Mouse (Mus musculus) hindbrain, embryonic 11.5 days (tissue): ENCODE measurements around the gene Olfr656. TPM values are rescaled to one million over a fixed set of nuclear protein-coding genes. Genes with fewer than 3 reads are reported as not detected.

ENCODE experiments used
- ATAC-seq: fragments of 200-750 bp; cut with Nextera tagmentation; 2 replicates; pipeline ENCODE4 v1.8.0; 2017; ENCODE audit warnings: mild to moderate bottlenecking, moderate TSS enrichment, moderate library complexity; ENCODE audit not compliant: low FRiP score
- DNase-seq: peaks from one replicate; pipeline ENCODE4 v3.0.0-alpha.2; 2015; ENCODE audit warnings: low spot score
- H3K27ac ChIP-seq: fragments of 300-500 bp; sonication (generic); 2 replicates; pipeline ENCODE4 v1.5.1; 2014; ENCODE audit warnings: mild to moderate bottlenecking, low read depth, low read length
- H3K27me3 ChIP-seq: fragments of 300-500 bp; sonication (generic); 2 replicates; pipeline ENCODE4 v1.6.1; 2014; ENCODE audit warnings: mild to moderate bottlenecking, low read length, moderate library complexity, mixed read lengths; ENCODE audit not compliant: control insufficient read depth, insufficient read depth
- H3K36me3 ChIP-seq: fragments of 300-500 bp; sonication (generic); 2 replicates; pipeline ENCODE4 v1.6.1; 2014; ENCODE audit warnings: mild to moderate bottlenecking, low read length, moderate library complexity, mixed read lengths; ENCODE audit not compliant: control insufficient read depth, insufficient read depth
- H3K4me1 ChIP-seq: fragments of 300-500 bp; sonication (generic); replicated peaks from 2 replicates; pipeline ENCODE4 v1.6.1; 2014; ENCODE audit warnings: low read length, mixed read lengths; ENCODE audit not compliant: control insufficient read depth, insufficient read depth
- H3K4me2 ChIP-seq: fragments of 300-500 bp; sonication (generic); replicated peaks from 2 replicates; pipeline ENCODE4 v1.6.1; 2014; ENCODE audit warnings: mild to moderate bottlenecking, low read depth, low read length
- H3K4me3 ChIP-seq: fragments of 300-500 bp; sonication (generic); 2 replicates; pipeline ENCODE4 v1.5.1; 2014; ENCODE audit warnings: low read depth, low read length
- H3K9ac ChIP-seq: fragments of 300-500 bp; sonication (generic); 2 replicates; pipeline ENCODE4 v1.6.1; 2014; ENCODE audit warnings: low read depth, low read length
- H3K9me3 ChIP-seq: fragments of 300-500 bp; sonication (generic); 2 replicates; pipeline ENCODE4 v1.6.1; 2016; ENCODE audit warnings: low read length; ENCODE audit not compliant: control insufficient read depth
- WGBS: fragments of 180-500 bp; shearing (Covaris S2); extraction: QIAGEN DNeasy Blood & Tissue Kit; methylation state at CpG from one replicate; pipeline ENCODE4 v1.1.7; 2014; 5-methylcytosine and 5-hydroxymethylcytosine counted together
- polyA plus RNA-seq: library from polyadenylated mRNA; unstranded; fragments of >200 nt; fragmentation: Nextera tagmentation; extraction: Ambion mirVana; gene quantifications from 2 replicates; pipeline ENCODE4 v1.2.1, GENCODE M21; 2014

The Olfr656 gene
- polyA plus RNA-seq, 1 experiment from 2014 or later: not detected

DNA sequence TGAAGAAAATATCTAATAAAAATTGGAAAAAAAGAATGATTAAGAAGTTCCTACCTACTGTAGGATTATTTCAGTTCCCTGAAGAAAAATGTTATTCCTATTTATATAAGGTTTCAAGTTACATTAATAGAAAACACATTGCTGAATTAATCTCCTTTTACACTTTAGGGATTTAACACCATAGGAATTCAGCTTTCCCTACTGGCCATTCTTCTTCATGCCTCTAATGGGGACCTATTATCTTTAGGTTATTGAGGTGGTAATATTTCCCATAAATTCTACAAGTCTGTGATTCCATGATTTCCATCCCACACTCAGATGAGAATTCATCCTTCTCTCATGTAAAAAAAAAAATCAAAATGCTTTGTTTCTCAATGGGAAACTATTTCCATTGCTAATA lies 10.7 kb downstream of the Olfr656 start, which contains the start of gene Olfr657:
Gene Olfr657 (plus strand): TSS at position 301 of the 400 bp plus-strand sequence.
- Histone ChIP-seq H3K27ac (no peak within 1 kb of the TSS), H3K4me1 (no peaks in the 10 kb centered on the region), H3K4me3 (no peak within 1 kb of the TSS), H3K9me3 (no peaks in the 10 kb centered on the region), H3K4me2 (no peak within 1 kb of the TSS), H3K9ac (no peak within 1 kb of the TSS), H3K36me3 (no peaks in the 10 kb centered on the region), H3K27me3 (no peaks in the 10 kb centered on the region)
- DNase-seq (no peak), ATAC-seq (no peak)

DNA sequence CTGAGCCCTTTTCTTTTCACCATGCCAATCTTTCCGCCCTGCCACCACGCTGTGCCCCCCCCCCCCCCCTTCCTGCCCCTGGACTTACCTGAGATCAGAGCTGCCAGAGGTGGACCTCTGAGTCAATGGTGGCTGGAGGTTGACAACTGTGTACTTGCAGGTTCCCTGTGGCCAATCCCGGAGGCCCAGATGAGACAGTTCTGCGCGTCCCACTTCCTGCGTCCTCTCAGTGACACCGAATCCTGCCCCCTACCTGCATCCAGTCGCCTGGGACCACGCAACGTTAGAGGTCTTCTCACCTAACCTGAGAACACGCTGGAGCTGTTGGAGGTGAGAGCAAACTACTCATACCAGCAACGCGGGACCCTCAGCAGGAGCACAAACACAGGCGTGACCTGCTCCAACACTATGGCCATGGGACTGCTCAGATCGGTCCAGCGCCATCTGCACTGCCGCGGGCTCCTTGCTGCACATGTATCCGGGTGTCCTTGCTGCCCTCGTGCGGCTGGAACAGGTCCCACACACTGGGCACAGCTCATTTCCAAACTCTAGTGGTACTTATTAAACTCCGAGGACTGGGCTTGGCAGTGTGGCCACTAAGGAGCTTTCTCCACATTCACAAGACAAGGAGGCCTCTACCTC lies 33.2 kb downstream of the Olfr656 start, which contains the start of gene Olfr658:
Gene Olfr658 (minus strand): TSS at position 465 of the 642 bp plus-strand sequence.
- no peak within 1 kb of the TSS for H3K27ac ChIP-seq
- WGBS: 27% methylated on average over 20 of the region's 22 CpGs
- H3K36me3 ChIP-seq: no peaks in the 10 kb centered on the region
- H3K4me3 ChIP-seq: peak within 1 kb of the TSS; percentile 18
- 0 out of 2 replicates have a peak within 1 kb of the TSS, but pooled peaks have one; percentile 45 for H3K9ac ChIP-seq
- H3K27me3 ChIP-seq: no peaks in the 10 kb centered on the region
- H3K4me1 ChIP-seq: no peaks in the 10 kb centered on the region
- no peaks in the 10 kb centered on the region for H3K9me3 ChIP-seq
- H3K4me2 ChIP-seq: peak within 1 kb of the TSS; percentile 21
- ATAC-seq (peak; percentile 95), DNase-seq (peak; percentile 66)

DNA sequence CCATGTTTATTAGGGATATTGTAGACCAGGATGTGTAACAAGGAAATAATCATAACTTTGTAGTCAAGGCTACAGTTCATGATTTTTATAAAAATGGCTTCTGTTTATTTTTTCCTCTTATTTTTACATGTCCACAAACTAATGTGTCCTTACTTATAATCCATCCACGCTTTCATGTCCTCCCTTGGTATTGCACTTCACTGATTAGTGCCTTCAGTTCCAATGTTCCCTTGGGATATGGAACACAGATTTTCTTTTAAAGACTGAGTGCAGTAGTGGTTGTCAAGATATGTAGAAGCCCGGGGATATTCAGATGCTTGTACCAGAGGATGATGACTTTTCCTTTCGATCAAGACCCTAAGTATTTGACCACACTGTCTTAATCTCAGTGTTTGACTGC lies 52.7 kb downstream of the Olfr656 start, which contains the start of gene Olfr659:
Gene Olfr659 (plus strand): TSS at position 301 of the 400 bp plus-strand sequence.
- no peak within 1 kb of the TSS for H3K4me3 ChIP-seq
- ATAC-seq (no peak), DNase-seq (no peak)
- no peak within 1 kb of the TSS for H3K27ac ChIP-seq
- no peaks in the 10 kb centered on the region for H3K36me3 ChIP-seq
- no peaks in the 10 kb centered on the region for H3K4me1 ChIP-seq
- no peaks in the 10 kb centered on the region for H3K9me3 ChIP-seq
- no peak within 1 kb of the TSS for H3K9ac ChIP-seq
- no peaks in the 10 kb centered on the region for H3K27me3 ChIP-seq
- H3K4me2 ChIP-seq: no peak within 1 kb of the TSS
- WGBS: 85% methylated on average over 3 of the region's 3 CpGs

Other genes with a start within 250 kb of the Olfr656 start
- gene Trim30b, start 244.1 kb upstream of the Olfr656 start, polyA plus RNA-seq: 0.07 and 0.11 TPM in 2 replicates
- gene Trim30c, start 213.1 kb upstream of the Olfr656 start, polyA plus RNA-seq: 0.11 and 0.32 TPM in 2 replicates
- gene Trim30a, start 148.8 kb upstream of the Olfr656 start, polyA plus RNA-seq: 0.74 and 0.81 TPM in 2 replicates
- 0.11 and 0.31 TPM in 2 replicates for gene Trim30d, start 106.1 kb upstream of the Olfr656 start, polyA plus RNA-seq
- gene Olfr651, start 63.8 kb upstream of the Olfr656 start, polyA plus RNA-seq: not detected in 2 replicates
- not detected in 2 replicates for gene Olfr652, start 53.1 kb upstream of the Olfr656 start, polyA plus RNA-seq
- not detected in 2 replicates for gene Olfr653, start 36.6 kb upstream of the Olfr656 start, polyA plus RNA-seq
- gene Olfr654, start 26.9 kb upstream of the Olfr656 start, polyA plus RNA-seq: not detected in 2 replicates
- not detected in 2 replicates for gene Olfr655, start 12.2 kb upstream of the Olfr656 start, polyA plus RNA-seq
- gene Olfr657, start 10.8 kb downstream of the Olfr656 start, polyA plus RNA-seq: not detected in 2 replicates
- not detected in 2 replicates for gene Olfr658, start 33.4 kb downstream of the Olfr656 start, polyA plus RNA-seq
- not detected in 2 replicates for gene Olfr659, start 52.8 kb downstream of the Olfr656 start, polyA plus RNA-seq
- not detected in 2 replicates for gene Olfr661, start 72.5 kb downstream of the Olfr656 start, polyA plus RNA-seq
- not detected in 2 replicates for gene Usp17le, start 163.5 kb downstream of the Olfr656 start, polyA plus RNA-seq
- not detected in 2 replicates for gene Usp17lb, start 228.6 kb downstream of the Olfr656 start, polyA plus RNA-seq
- not detected in 2 replicates for gene Usp17la, start 243.1 kb downstream of the Olfr656 start, polyA plus RNA-seq